Mouse (Mus musculus) liver, embryonic 14.5 days (tissue): Measurements from ENCODE around the gene Gabrd. TPM values are rescaled to one million over a fixed set of nuclear protein-coding genes. Genes with fewer than 3 reads are reported as not detected.
A peak's percentile ranks its signal among the peaks of the same experiment; 100 is the strongest.

Experiments used
- ATAC-seq: fragments of 200-750 bp; cut with Nextera tagmentation; 2 replicates; pipeline ENCODE4 v1.8.0; 2017; ENCODE audit warnings: moderate number of reproducible peaks, mild to moderate bottlenecking, moderate library complexity; ENCODE audit not compliant: insufficient read depth
- DNase-seq, 3 experiments: peaks; one replicate each; pipeline ENCODE4 v3.0.0-alpha.2; 2012 to 2013; ENCODE audit warnings: low read depth in 3 of 3, low spot score in 3 of 3
- H3K27ac ChIP-seq: fragments of 300-500 bp; sonication (generic); 2 replicates; pipeline ENCODE4 v1.5.1; 2014; ENCODE audit warnings: moderate library complexity, mild to moderate bottlenecking, control low read depth, inconsistent platforms
- H3K27me3 ChIP-seq: fragments of 300-500 bp; sonication (generic); 2 replicates; pipeline ENCODE4 v1.6.1; 2014; ENCODE audit warnings: mild to moderate bottlenecking, low read length, moderate library complexity; ENCODE audit not compliant: control insufficient read depth, insufficient read depth
- H3K36me3 ChIP-seq: fragments of 300-500 bp; sonication (generic); replicated peaks from 2 replicates; pipeline ENCODE4 v1.6.1; 2014; ENCODE audit warnings: low read depth; ENCODE audit not compliant: control insufficient read depth, insufficient read depth
- H3K4me1 ChIP-seq, 2 experiments: fragments of 200-500 bp in 1 of 2; fragments of 300-500 bp in 1 of 2; sonication (generic) in 1 of 2; replicated peaks; 2 replicates each; pipeline ENCODE4 v1.6.1; 2012 to 2014; ENCODE audit warnings: antibody characterized with exemption in 1 of 2, inconsistent platforms in 1 of 2, low read length in 1 of 2; ENCODE audit not compliant: control insufficient read depth in 2 of 2, insufficient read depth in 2 of 2
- H3K4me2 ChIP-seq: fragments of 300-500 bp; sonication (generic); 2 replicates; pipeline ENCODE4 v1.6.1; 2014; ENCODE audit warnings: low read depth, mild to moderate bottlenecking, control low read depth, moderate library complexity
- H3K4me3 ChIP-seq, 2 experiments: fragments of 200-500 bp in 1 of 2; fragments of 300-500 bp in 1 of 2; sonication (generic) in 1 of 2; 2 replicates each; pipeline ENCODE4 v1.5.1; 2012 to 2014; ENCODE audit warnings: low read depth in 2 of 2, low read length in 2 of 2, mild to moderate bottlenecking in 2 of 2, control low read depth in 1 of 2, inconsistent platforms in 1 of 2, moderate library complexity in 1 of 2; ENCODE audit not compliant: insufficient read depth in 1 of 2
- H3K9ac ChIP-seq: fragments of 300-500 bp; sonication (generic); replicated peaks from 2 replicates; pipeline ENCODE4 v1.6.1; 2014; ENCODE audit warnings: mild to moderate bottlenecking, control low read depth, moderate library complexity
- H3K9me3 ChIP-seq: fragments of 300-500 bp; sonication (generic); 2 replicates; pipeline ENCODE4 v1.6.1; 2016; ENCODE audit warnings: low read length, mixed read lengths; ENCODE audit not compliant: control insufficient read depth
- CTCF ChIP-seq: IDR thresholded peaks from 2 replicates; pipeline ENCODE4 v1.5.1; 2016; ENCODE audit warnings: antibody characterized with exemption, low read depth, control low read depth
- EP300 ChIP-seq: IDR thresholded peaks from 2 replicates; pipeline ENCODE4 v1.6.1; 2016; ENCODE audit warnings: antibody characterized with exemption, low read depth
- WGBS: fragments of 180-500 bp; shearing (Covaris S2); extraction: QIAGEN DNeasy Blood & Tissue Kit; methylation state at CpG from one replicate; pipeline ENCODE4 v1.1.7; 2014; ENCODE audit not compliant: insufficient replicate concordance; 5-methylcytosine and 5-hydroxymethylcytosine counted together
- polyA plus RNA-seq, 2 experiments: library from polyadenylated mRNA; depleted of rRNA in 1 of 2; stranded (reverse) in 1 of 2; unstranded in 1 of 2; fragments of >200 nt; fragmentation: Nextera tagmentation in 1 of 2; extraction: Ambion mirVana in 1 of 2; gene quantifications; 2 replicates each; pipeline versions ENCODE4 v1.2.1 to v1.2.3; 2012 to 2014

Gabrd gene
- polyA plus RNA-seq, 2 experiments, result not detected

DNA sequence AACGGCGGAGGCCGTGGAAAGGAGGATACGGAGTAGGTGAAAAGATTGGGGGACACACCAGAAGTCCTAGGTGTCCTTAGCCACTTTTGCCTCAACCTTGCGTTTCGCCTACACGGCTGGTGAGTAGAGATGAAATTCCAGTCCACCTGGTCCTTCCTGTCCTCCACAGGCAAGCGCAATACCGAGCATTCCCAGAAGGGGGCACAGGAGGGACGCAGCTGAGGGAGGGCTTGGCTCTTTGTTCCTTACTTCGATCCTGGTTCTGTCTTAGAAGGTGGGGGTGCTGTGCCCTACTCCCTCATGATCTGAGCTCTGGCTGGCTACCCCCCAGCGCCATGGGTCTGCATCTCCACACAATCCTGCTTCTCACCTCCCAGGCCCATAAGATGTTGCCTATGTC, 29.2 kb downstream of the Gabrd start:
- no peak for DNase-seq

DNA sequence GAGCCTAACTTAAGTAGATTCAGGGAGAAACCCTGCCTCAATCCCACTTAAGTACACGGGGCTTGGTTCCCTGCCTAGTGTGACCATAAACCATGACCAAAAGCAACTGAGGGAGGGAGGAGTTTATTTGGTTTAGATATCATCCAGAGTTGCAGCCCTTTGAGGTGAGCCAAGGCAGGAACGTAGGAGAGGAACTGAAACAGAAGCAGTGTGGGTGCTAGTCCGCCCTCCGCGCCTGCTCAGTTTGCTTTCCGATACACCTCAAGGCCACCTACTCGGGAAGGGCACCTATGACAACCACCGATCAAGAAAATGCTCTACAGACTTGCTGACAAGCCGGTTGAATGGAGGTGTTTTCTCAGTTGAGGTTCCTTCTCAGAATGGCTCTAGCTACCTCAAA, 30.2 kb downstream of the Gabrd start:
- no peak overlapping the region for H3K4me3 ChIP-seq
- no peak for ATAC-seq
- H3K27ac ChIP-seq, result no peak overlapping the region
- no peak overlapping the region for H3K9ac ChIP-seq
- H3K9me3 ChIP-seq, result no peaks in the 10 kb centered on the region
- DNase-seq, result no peak
- no peak for TF ChIP-seq CTCF
- no peak for TF ChIP-seq EP300
- 69% methylated on average over 9 of the region's 9 CpGs for whole genome bisulfite sequencing
- H3K4me1 ChIP-seq, result no peaks in the 10 kb centered on the region
- no peak overlapping the region for H3K4me2 ChIP-seq
- no peaks in the 10 kb centered on the region for H3K36me3 ChIP-seq
- H3K27me3 ChIP-seq, result peaks cover 3% of the 10 kb centered on the region

More for the DNA sequence above, 29.2 kb downstream of the Gabrd start:
- H3K4me3 ChIP-seq, result no peak overlapping the region
- H3K36me3 ChIP-seq, result no peaks in the 10 kb centered on the region
- no peak for ATAC-seq
- WGBS, result 26% methylated on average over 12 of the region's 12 CpGs
- H3K4me2 ChIP-seq, result no peak overlapping the region
- TF ChIP-seq CTCF (peak; percentile 84), EP300 (no peak)
- H3K27me3 ChIP-seq, result peaks cover 3% of the 10 kb centered on the region; the same call in 1 of the 2 replicates
- H3K4me1 ChIP-seq, result no peaks in the 10 kb centered on the region
- no peaks in the 10 kb centered on the region for H3K9me3 ChIP-seq
- H3K9ac ChIP-seq, result no peak overlapping the region
- H3K27ac ChIP-seq, result no peak overlapping the region

DNA sequence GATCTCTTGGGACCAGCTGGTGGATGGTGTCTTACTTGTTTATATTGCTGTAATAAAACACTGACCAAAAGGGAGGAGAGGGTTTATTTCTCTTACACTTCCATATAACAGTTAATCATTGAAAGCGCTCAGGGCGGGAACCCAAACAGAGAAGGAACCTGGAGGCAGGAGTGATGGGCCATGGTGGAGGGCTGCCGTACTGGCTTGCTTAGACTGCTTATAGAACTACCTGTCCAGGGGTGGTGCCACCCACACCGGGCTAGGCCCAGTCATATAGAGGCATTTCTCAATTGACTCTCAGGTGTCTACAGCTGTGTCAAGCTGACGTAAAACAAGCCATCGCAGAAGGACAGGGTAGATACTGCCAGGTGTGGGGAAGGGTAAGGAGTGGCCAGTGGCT, 31.1 kb downstream of the Gabrd start:
- peaks cover 13% of the 10 kb centered on the region for H3K27me3 ChIP-seq
- H3K4me1 ChIP-seq, result no peaks in the 10 kb centered on the region
- no peak for ATAC-seq
- no peaks in the 10 kb centered on the region for H3K36me3 ChIP-seq
- no peak overlapping the region for H3K4me3 ChIP-seq
- no peak overlapping the region for H3K4me2 ChIP-seq
- no peaks in the 10 kb centered on the region for H3K9me3 ChIP-seq
- no peak for DNase-seq
- TF ChIP-seq EP300 (no peak), CTCF (no peak)
- WGBS, result 74% methylated on average over 6 of the region's 6 CpGs
- no peak overlapping the region for H3K27ac ChIP-seq
- H3K9ac ChIP-seq, result no peak overlapping the region

DNA sequence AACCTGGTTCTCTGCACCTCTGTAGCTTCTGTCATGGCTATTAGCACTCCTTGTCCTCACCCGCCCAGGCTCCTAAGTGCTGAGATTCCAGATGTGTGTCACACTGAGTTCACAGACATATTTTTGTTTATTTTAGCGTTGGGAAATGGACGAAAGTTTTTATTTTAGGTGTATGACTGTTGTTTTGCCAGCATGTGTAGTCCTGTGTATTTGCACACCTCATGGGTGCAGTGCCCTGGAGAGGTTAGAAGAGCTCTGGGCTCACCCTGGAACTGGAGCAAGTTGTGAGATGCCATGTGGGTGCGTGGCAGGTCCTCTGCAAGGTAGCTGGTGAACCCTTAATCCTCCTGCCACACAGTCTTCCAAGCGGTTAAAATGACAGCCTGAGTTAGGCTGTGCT, 35.5 kb downstream of the Gabrd start:
- ATAC-seq, result no peak
- H3K4me1 ChIP-seq, result no peaks in the 10 kb centered on the region
- WGBS, result 23% methylated on average over 5 of the region's 5 CpGs
- no peak overlapping the region for H3K4me3 ChIP-seq
- H3K9ac ChIP-seq, result no peak overlapping the region
- H3K4me2 ChIP-seq, result no peak overlapping the region
- H3K27ac ChIP-seq, result no peak overlapping the region
- TF ChIP-seq EP300 (no peak), CTCF (no peak)
- no peaks in the 10 kb centered on the region for H3K9me3 ChIP-seq
- DNase-seq, result no peak
- no peaks in the 10 kb centered on the region for H3K36me3 ChIP-seq
- peaks cover 34% of the 10 kb centered on the region for H3K27me3 ChIP-seq

DNA sequence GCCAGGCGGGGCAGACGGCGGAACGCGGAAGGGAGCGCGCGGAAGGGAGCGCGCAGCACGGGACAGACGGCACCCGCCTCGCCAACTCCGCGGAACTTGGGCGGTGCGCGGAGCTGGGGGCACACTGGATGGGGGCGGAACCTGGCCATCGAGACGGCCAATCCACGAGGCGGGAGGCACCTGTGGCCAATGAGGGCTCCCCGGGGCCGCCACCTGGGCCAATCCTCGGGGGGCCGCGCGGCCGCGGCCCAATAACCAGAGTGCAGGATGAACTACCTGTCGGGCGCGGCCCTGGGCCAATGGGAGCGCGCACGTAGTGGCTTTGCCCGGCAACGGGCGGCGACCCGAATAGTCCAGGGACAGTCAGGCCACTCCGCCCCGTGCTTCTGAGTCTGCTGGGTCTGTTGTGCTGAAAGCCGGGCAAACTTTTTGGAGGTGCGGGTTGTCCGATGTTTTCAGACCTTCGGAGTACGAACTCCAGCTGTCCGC, 36.6 kb downstream of the Gabrd start, which contains the start of gene Prkcz:
Prkcz (minus strand) TSS at position 59 of the 489 bp plus-strand sequence.
- peak; percentile 10 to 24 (median 20) for DNase-seq
- H3K4me3 ChIP-seq, result peak within 1 kb of the TSS; percentile 32 to 37
- no peak within 1 kb of the TSS for H3K27ac ChIP-seq
- peak; percentile 84 for ATAC-seq
- H3K27me3 ChIP-seq, result peaks cover 33% of the 10 kb centered on the region
- H3K9me3 ChIP-seq, result no peaks in the 10 kb centered on the region
- 2% methylated on average over 51 of the region's 51 CpGs for WGBS
- no peaks in the 10 kb centered on the region for H3K4me1 ChIP-seq
- H3K36me3 ChIP-seq, result no peaks in the 10 kb centered on the region
- H3K9ac ChIP-seq, result no peak within 1 kb of the TSS
- no peak for TF ChIP-seq EP300
- no peak for TF ChIP-seq CTCF
- peak within 1 kb of the TSS; percentile 37 for H3K4me2 ChIP-seq
